Mouse (Mus musculus) spleen, adult 2 months (tissue): Measurements from ENCODE around the gene Efcab11. TPM values are rescaled to one million over a fixed set of nuclear protein-coding genes. Genes with fewer than 3 reads are reported as not detected.

ENCODE experiments used
- DNase-seq, 2 experiments: peaks; one replicate each; pipeline versions ENCODE4 v3.0.0 to v3.0.0-alpha.2; 2012 to 2021; ENCODE audit warnings: low spot score in 2 of 2, low read depth in 1 of 2
- H3K27ac ChIP-seq: fragments of 200-500 bp; 2 replicates; pipeline ENCODE4 v1.5.1; 2012; ENCODE audit warnings: low read length, inconsistent platforms; ENCODE audit not compliant: insufficient read depth
- H3K27me3 ChIP-seq: fragments of 200-500 bp; 2 replicates; pipeline ENCODE4 v1.6.1; 2012; ENCODE audit warnings: mild to moderate bottlenecking, moderate library complexity, low read length, inconsistent platforms; ENCODE audit not compliant: control insufficient read depth, insufficient read depth
- H3K36me3 ChIP-seq: fragments of 200-500 bp; 2 replicates; pipeline ENCODE4 v1.6.1; 2012; ENCODE audit warnings: mild to moderate bottlenecking, low read length, inconsistent platforms; ENCODE audit not compliant: control insufficient read depth, insufficient read depth
- H3K4me1 ChIP-seq: fragments of 200-500 bp; 2 replicates; pipeline ENCODE4 v1.6.1; 2011; ENCODE audit warnings: inconsistent platforms; ENCODE audit not compliant: control insufficient read depth, insufficient read depth, insufficient read length
- H3K4me3 ChIP-seq: fragments of 200-500 bp; 2 replicates; pipeline ENCODE4 v1.5.1; 2011; ENCODE audit warnings: mild to moderate bottlenecking, inconsistent platforms; ENCODE audit not compliant: insufficient read depth, insufficient read length; ENCODE audit errors: extremely low read depth
- CTCF ChIP-seq: fragments of 200-500 bp; IDR thresholded peaks from 2 replicates; pipeline ENCODE4 v1.5.1; 2011; ENCODE audit warnings: mild to moderate bottlenecking, inconsistent platforms; ENCODE audit not compliant: insufficient read depth, insufficient read length, insufficient replicate concordance; ENCODE audit errors: extremely low read depth
- POLR2A ChIP-seq: fragments of 200-500 bp; IDR thresholded peaks from 2 replicates; pipeline ENCODE4 v1.6.1; 2011; ENCODE audit warnings: low read depth, low read length, inconsistent platforms
- WGBS: fragments of 180-500 bp; shearing (Covaris S2); methylation state at CpG from one replicate; pipeline ENCODE4 v1.1.7; 2018; 5-methylcytosine and 5-hydroxymethylcytosine counted together
- polyA plus RNA-seq: library from polyadenylated mRNA; depleted of rRNA; stranded (reverse); fragments of >200 nt; gene quantifications from 2 replicates; pipeline ENCODE4 v1.2.3, GENCODE M21; 2012

The Efcab11 gene
- polyA plus RNA-seq, 1 experiment, result 0.34 TPM

GRCm38 (mm10) chr12:99856011-99856410 is 28.2 kb downstream of the Efcab11 start:
- WGBS, result 86% methylated on average over 9 of the region's 9 CpGs

DNA sequence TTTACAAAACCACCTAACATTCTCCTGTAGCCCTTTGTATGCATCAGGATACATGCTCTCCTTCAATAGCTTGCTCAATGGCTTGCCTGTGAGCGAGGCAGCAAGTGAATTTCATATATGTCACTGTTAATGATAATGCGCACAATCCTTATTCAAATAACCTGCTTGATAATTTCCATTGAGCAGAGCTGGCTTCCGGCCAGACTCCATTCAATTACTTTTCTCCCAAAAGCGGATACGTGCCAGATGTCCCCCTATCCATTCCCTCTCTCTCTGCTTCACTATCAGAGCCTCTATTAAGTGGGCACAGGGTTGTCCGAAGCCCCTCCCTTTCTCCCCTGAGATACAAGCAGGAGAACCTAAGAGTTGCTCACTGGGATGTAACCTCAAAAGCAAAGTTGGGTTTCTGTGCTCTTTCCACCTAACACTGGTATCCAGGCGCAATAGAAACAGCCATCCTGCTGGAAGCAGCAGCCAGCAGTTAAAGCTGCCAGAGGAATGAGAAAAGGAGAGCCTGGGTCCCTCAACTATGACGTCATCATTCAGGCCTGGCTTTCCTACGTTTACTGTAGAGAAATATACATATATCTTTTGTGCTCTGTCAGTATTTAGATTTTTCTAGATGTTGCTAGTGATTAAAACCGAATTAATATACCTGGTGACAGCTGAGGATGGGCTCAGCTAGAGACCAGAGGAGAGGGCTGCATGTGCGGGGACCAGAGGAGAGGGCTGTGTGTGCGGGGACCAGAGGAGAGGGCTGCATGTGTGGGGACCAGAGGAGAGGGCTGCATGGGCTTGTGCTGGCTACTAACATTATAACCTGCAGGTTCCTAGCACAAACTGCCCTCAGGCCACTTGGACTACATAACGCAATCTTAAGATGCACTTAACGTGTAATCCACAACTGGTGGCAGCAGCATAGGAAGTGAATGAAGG is 30.6 kb downstream of the Efcab11 start:
- Histone ChIP-seq H3K27ac (no peak overlapping the region), H3K27me3 (no peaks in the 10 kb centered on the region), H3K4me3 (no peak overlapping the region), H3K36me3 (no peaks in the 10 kb centered on the region), H3K4me1 (no peaks in the 10 kb centered on the region)
- 92% methylated on average over 14 of the region's 14 CpGs for WGBS
- DNase-seq, result no peak
- no peak for TF ChIP-seq CTCF
- TF ChIP-seq POLR2A, result no peak

More at GRCm38 (mm10) chr12:99856011-99856410, 28.2 kb downstream of the Efcab11 start:
- no peak for DNase-seq
- Histone ChIP-seq H3K4me3 (no peak overlapping the region), H3K36me3 (no peaks in the 10 kb centered on the region), H3K4me1 (no peaks in the 10 kb centered on the region), H3K27ac (no peak overlapping the region), H3K27me3 (no peaks in the 10 kb centered on the region)
- TF ChIP-seq CTCF (no peak), POLR2A (no peak)

- Histone ChIP-seq H3K27ac (no peak overlapping the region), H3K4me3 (no peak overlapping the region), H3K27me3 (no peaks in the 10 kb centered on the region), H3K4me1 (no peaks in the 10 kb centered on the region), H3K36me3 (no peaks in the 10 kb centered on the region)
- TF ChIP-seq POLR2A (no peak), CTCF (no peak)
- 75% methylated on average over 2 of the region's 2 CpGs for WGBS
- no peak for DNase-seq
Observed at GRCm38 (mm10) chr12:99849996-99850395, 34.2 kb downstream of the Efcab11 start.

GRCm38 (mm10) chr12:99844951-99845350 is 39.3 kb downstream of the Efcab11 start:
- no peak for TF ChIP-seq POLR2A
- TF ChIP-seq CTCF, result no peak
- Histone ChIP-seq H3K4me1 (no peaks in the 10 kb centered on the region), H3K36me3 (no peaks in the 10 kb centered on the region), H3K27me3 (no peaks in the 10 kb centered on the region), H3K27ac (no peak overlapping the region), H3K4me3 (no peak overlapping the region)
- no peak for DNase-seq
- 91% methylated on average over 8 of the region's 8 CpGs for WGBS

- 67% methylated on average over 14 of the region's 14 CpGs for WGBS
- no peak overlapping the region for H3K4me3 ChIP-seq
- peak in 1 of 2 experiments; percentile 43 for DNase-seq
- H3K27ac ChIP-seq, result no peak overlapping the region
- no peaks in the 10 kb centered on the region for H3K36me3 ChIP-seq
- H3K4me1 ChIP-seq, result 0 out of 2 replicates have a peak, but pooled peaks cover 2% of the 10 kb centered on the region
- H3K27me3 ChIP-seq, result no peaks in the 10 kb centered on the region
- no peak for TF ChIP-seq POLR2A
- no peak for TF ChIP-seq CTCF
Observed at GRCm38 (mm10) chr12:99838703-99839102, 45.5 kb downstream of the Efcab11 start.

DNA sequence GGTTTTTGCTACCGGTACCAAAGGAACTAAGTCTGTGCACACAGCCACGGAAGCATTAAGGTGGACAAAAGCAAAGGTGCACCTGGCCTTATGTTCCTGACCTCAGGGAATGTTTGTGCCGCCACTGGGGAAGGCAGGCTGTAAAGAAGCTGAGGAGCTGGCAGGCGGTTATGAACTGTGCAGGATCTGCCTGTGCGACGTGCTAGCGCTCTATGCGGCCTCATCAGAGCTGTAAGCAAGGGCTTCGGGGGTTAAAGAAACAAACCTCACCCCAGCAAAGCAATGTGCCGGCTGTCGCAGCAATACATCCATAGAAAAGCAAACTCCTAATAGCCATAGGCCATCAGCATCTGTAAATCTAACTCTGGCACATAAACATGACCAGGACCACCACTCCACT is 46.1 kb downstream of the Efcab11 start:
- no peaks in the 10 kb centered on the region for H3K27me3 ChIP-seq
- H3K4me3 ChIP-seq, result no peak overlapping the region
- 91% methylated on average over 11 of the region's 11 CpGs for WGBS
- H3K4me1 ChIP-seq, result 0 out of 2 replicates have a peak, but pooled peaks cover 2% of the 10 kb centered on the region
- no peak overlapping the region for H3K27ac ChIP-seq
- no peaks in the 10 kb centered on the region for H3K36me3 ChIP-seq
- TF ChIP-seq POLR2A (no peak), CTCF (no peak)
- no peak for DNase-seq

GRCm38 (mm10) chr12:99837528-99837927 is 46.7 kb downstream of the Efcab11 start:
- no peak for TF ChIP-seq POLR2A
- TF ChIP-seq CTCF, result no peak
- no peak for DNase-seq
- 72% methylated on average over 5 of the region's 5 CpGs for WGBS
- Histone ChIP-seq H3K27me3 (no peaks in the 10 kb centered on the region), H3K4me3 (no peak overlapping the region), H3K36me3 (no peaks in the 10 kb centered on the region), H3K27ac (no peak overlapping the region), H3K4me1 (0 out of 2 replicates have a peak, but pooled peaks cover 2% of the 10 kb centered on the region)
